Comparison of ENCODE assay signal across 16 mouse cellular contexts in the genomic region with DNA sequence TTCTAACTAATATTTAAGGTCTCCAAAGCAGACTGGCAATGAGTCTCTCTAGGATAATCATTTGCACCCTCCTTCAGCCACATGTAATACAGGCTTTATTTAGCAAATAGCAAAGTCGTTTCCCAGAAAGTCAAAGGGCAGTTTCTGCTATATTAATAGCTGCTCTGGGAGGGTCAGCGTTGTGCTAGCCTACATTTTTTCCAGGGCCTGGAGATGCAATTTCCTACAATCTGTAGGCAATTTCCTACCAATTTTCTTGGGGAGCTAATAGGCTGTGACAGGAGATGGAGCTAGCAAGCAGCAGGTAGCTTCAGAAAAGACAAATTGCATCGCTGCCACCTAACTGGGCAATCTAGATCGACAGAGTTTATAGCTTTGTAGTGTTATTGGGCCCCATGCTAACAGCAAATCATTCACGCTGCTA.
DNase-seq lines count a peak whose midpoint lies in the region; ATAC-seq lines count a peak whose summit lies in the region.
"Had no signal": no experiment of that assay in that cellular context is flagged by ENCODE, and none has a peak within 500 bp of the region (broad histone marks: within the 10 kb centered on the region; RNA-seq: fewer than 3 reads in every experiment).

No protein-coding gene starts in this region.

- WGBS in hindbrain, embryonic 11.5 days = 58% methylated on average over 5 of the region's 5 CpGs
- 47% methylated on average over 5 of the region's 5 CpGs for whole genome bisulfite sequencing in hindbrain, embryonic 12.5 days
- WGBS in hindbrain, embryonic 14.5 days = 50% methylated on average over 5 of the region's 5 CpGs

- H3K4me1 ChIP-seq in hindbrain, embryonic 11.5 days (replicated peaks; ENCODE audit: control insufficient read depth, insufficient read depth, low read length) = no peaks in the 10 kb centered on the region
- no peaks in the 10 kb centered on the region for H3K4me1 ChIP-seq in hindbrain, embryonic 12.5 days
- H3K4me1 ChIP-seq in hindbrain, embryonic 14.5 days (replicated peaks; ENCODE audit: control insufficient read depth, insufficient read depth, low read length) = no peaks in the 10 kb centered on the region
- H3K4me1 ChIP-seq: heart, embryonic 15.5 days had no signal

- H3K9me3 ChIP-seq in hindbrain, embryonic 11.5 days (ENCODE audit: control insufficient read depth, low read length) = no peaks in the 10 kb centered on the region
- no peaks in the 10 kb centered on the region for H3K9me3 ChIP-seq in hindbrain, embryonic 12.5 days (replicated peaks)
- no peaks in the 10 kb centered on the region for H3K9me3 ChIP-seq in hindbrain, embryonic 14.5 days (ENCODE audit: control insufficient read depth, low read length)
- H3K9me3 ChIP-seq: heart, embryonic 15.5 days had no signal

- no peak for ATAC-seq in hindbrain, embryonic 11.5 days (ENCODE audit: low FRiP score)
- ATAC-seq in hindbrain, embryonic 12.5 days (ENCODE audit: low FRiP score) = no peak
- ATAC-seq in hindbrain, embryonic 14.5 days (ENCODE audit: low FRiP score) = peak; percentile 34; the same call in 1 of the 2 replicates
- ATAC-seq: Patski had no signal

- no peak overlapping the region for H3K27ac ChIP-seq in hindbrain, embryonic 11.5 days (ENCODE audit: low read depth, low read length)
- no peak overlapping the region for H3K27ac ChIP-seq in hindbrain, embryonic 12.5 days
- no peak overlapping the region for H3K27ac ChIP-seq in hindbrain, embryonic 14.5 days
- H3K27ac ChIP-seq: heart, embryonic 15.5 days; liver, embryonic 14.5 days had no signal

- no peak overlapping the region for H3K4me2 ChIP-seq in hindbrain, embryonic 11.5 days (replicated peaks; ENCODE audit: low read depth, low read length)
- H3K4me2 ChIP-seq in hindbrain, embryonic 12.5 days (replicated peaks) = no peak overlapping the region
- H3K4me2 ChIP-seq in hindbrain, embryonic 14.5 days (replicated peaks) = no peak overlapping the region
- H3K4me2 ChIP-seq: heart, embryonic 15.5 days had no signal

- H3K9ac ChIP-seq in hindbrain, embryonic 11.5 days (ENCODE audit: low read depth, low read length) = no peak overlapping the region
- no peak overlapping the region for H3K9ac ChIP-seq in hindbrain, embryonic 12.5 days
- no peak overlapping the region for H3K9ac ChIP-seq in hindbrain, embryonic 14.5 days
- H3K9ac ChIP-seq: heart, embryonic 15.5 days; liver, embryonic 14.5 days had no signal

- no peaks in the 10 kb centered on the region for H3K27me3 ChIP-seq in hindbrain, embryonic 11.5 days (ENCODE audit: control insufficient read depth, insufficient read depth, low read length)
- H3K27me3 ChIP-seq in hindbrain, embryonic 12.5 days = no peaks in the 10 kb centered on the region
- no peaks in the 10 kb centered on the region for H3K27me3 ChIP-seq in hindbrain, embryonic 14.5 days (ENCODE audit: control insufficient read depth, insufficient read depth, low read length)
- H3K27me3 ChIP-seq: heart, embryonic 15.5 days had no signal

- no peaks in the 10 kb centered on the region for H3K36me3 ChIP-seq in hindbrain, embryonic 11.5 days (ENCODE audit: control insufficient read depth, insufficient read depth, low read length)
- no peaks in the 10 kb centered on the region for H3K36me3 ChIP-seq in hindbrain, embryonic 12.5 days
- H3K36me3 ChIP-seq in hindbrain, embryonic 14.5 days (replicated peaks; ENCODE audit: control insufficient read depth, insufficient read depth) = no peaks in the 10 kb centered on the region
- H3K36me3 ChIP-seq: heart, embryonic 15.5 days had no signal

- H3K4me3 ChIP-seq in hindbrain, embryonic 11.5 days (ENCODE audit: low read depth, low read length) = no peak overlapping the region
- no peak overlapping the region for H3K4me3 ChIP-seq in hindbrain, embryonic 12.5 days
- no peak overlapping the region for H3K4me3 ChIP-seq in hindbrain, embryonic 14.5 days (replicated peaks; ENCODE audit: low read length)
- H3K4me3 ChIP-seq: erythroblast, embryonic 14.5 days; heart, embryonic 15.5 days had no signal

- DNase-seq in hindbrain, embryonic 11.5 days (ENCODE audit: low spot score) = peak; percentile 11
- peak; percentile 46 for DNase-seq in embryo, embryonic 10.5 days (ENCODE audit: low spot score)
- DNase-seq in hindbrain, embryonic 14.5 days (ENCODE audit: low spot score) = peak; percentile 34
- peak; percentile 38 for DNase-seq in mesoderm, embryonic 11.5 days (ENCODE audit: low read depth, low spot score)
- no peak for DNase-seq in spleen, postnatal 4 days (ENCODE audit: low spot score in 2 of 2)
- DNase-seq in lung, postnatal 10 days = no peak
- DNase-seq: adrenal gland, postnatal 25 days; cerebellum, adult 18-20 months; kidney, adult 9 months; layer of hippocampus, postnatal 36 days; thymus, postnatal 14 days had no signal

Comparison
In these comparisons a context has a peak if more than half of its experiments do, and no peak if none do; other contexts are left out.
1. DNase-seq: peak in hindbrain, embryonic 11.5 days (single experiment), embryo, embryonic 10.5 days (single experiment), hindbrain, embryonic 14.5 days (single experiment) and mesoderm, embryonic 11.5 days (single experiment); none in spleen, postnatal 4 days (0 of 2) and lung, postnatal 10 days (single experiment).